Mouse (Mus musculus) liver, postnatal 0 days (tissue): ENCODE measurements at regions not wholly inside any gene's neighbourhood (a gene's known extent, or its start where the extent isn't known, plus 50 kb on each side); places are given as distances from the start of the nearest gene placed in this dataset.

Experiments used
- ATAC-seq: fragments of 200-750 bp; cut with Nextera tagmentation; 2 replicates; pipeline ENCODE4 v1.8.0; 2017; ENCODE audit warnings: mild to moderate bottlenecking, moderate library complexity
- DNase-seq: peaks from one replicate; pipeline ENCODE4 v3.0.0-alpha.2; 2016
- H3K27ac ChIP-seq: fragments of 300-500 bp; sonication (generic); 2 replicates; pipeline ENCODE4 v1.5.1; 2014; ENCODE audit warnings: antibody characterized with exemption, moderate library complexity, mild to moderate bottlenecking, low read depth
- H3K27me3 ChIP-seq: fragments of 300-500 bp; sonication (generic); 2 replicates; pipeline ENCODE4 v1.6.1; 2014; ENCODE audit warnings: low read length, control low read depth, mixed read lengths; ENCODE audit not compliant: insufficient read depth
- H3K36me3 ChIP-seq: fragments of 300-500 bp; sonication (generic); replicated peaks from 2 replicates; pipeline ENCODE4 v1.6.1; 2014; ENCODE audit warnings: mild to moderate bottlenecking, control low read depth, low read length, moderate library complexity, mixed read lengths; ENCODE audit not compliant: insufficient read depth
- H3K4me1 ChIP-seq: fragments of 300-500 bp; sonication (generic); 2 replicates; pipeline ENCODE4 v1.6.1; 2014; ENCODE audit warnings: antibody characterized with exemption, mild to moderate bottlenecking, control low read depth; ENCODE audit not compliant: insufficient read depth
- H3K4me2 ChIP-seq: fragments of 300-500 bp; sonication (generic); 2 replicates; pipeline ENCODE4 v1.6.1; 2014; ENCODE audit warnings: low read depth, mild to moderate bottlenecking, low read length, moderate library complexity, mixed read lengths
- H3K4me3 ChIP-seq: fragments of 300-500 bp; sonication (generic); 2 replicates; pipeline ENCODE4 v1.5.1; 2014; ENCODE audit warnings: low read depth, low read length
- H3K9ac ChIP-seq: fragments of 300-500 bp; sonication (generic); replicated peaks from 2 replicates; pipeline ENCODE4 v1.6.1; 2014; ENCODE audit warnings: mild to moderate bottlenecking, moderate library complexity
- H3K9me3 ChIP-seq: fragments of 300-500 bp; sonication (generic); 2 replicates; pipeline ENCODE4 v1.6.1; 2016; ENCODE audit warnings: mild to moderate bottlenecking, control low read depth, low read length, mixed read lengths
- CTCF ChIP-seq: sonication (generic); IDR thresholded peaks from 2 replicates; pipeline ENCODE4 v1.5.1; 2016; ENCODE audit warnings: antibody characterized with exemption, low read depth
- EP300 ChIP-seq: IDR thresholded peaks from 2 replicates; pipeline ENCODE4 v1.6.1; 2016; ENCODE audit warnings: antibody characterized with exemption, low read depth, mild to moderate bottlenecking
- WGBS: fragments of 180-500 bp; shearing (Covaris S2); extraction: QIAGEN DNeasy Blood & Tissue Kit; methylation state at CpG from one replicate; pipeline ENCODE4 v1.1.7; 2014; ENCODE audit not compliant: insufficient replicate concordance; 5-methylcytosine and 5-hydroxymethylcytosine counted together

GRCm38 (mm10) chr1:184424035-184424434, 308.4 kb downstream of the Hlx start:
- no peak overlapping the region for H3K4me2 ChIP-seq
- no peak overlapping the region for H3K4me3 ChIP-seq
- 0 out of 2 replicates have a peak, but pooled peaks cover 2% of the 10 kb centered on the region for H3K27me3 ChIP-seq
- no peaks in the 10 kb centered on the region for H3K36me3 ChIP-seq
- no peak for DNase-seq
- 74% methylated on average over 2 of the region's 2 CpGs for WGBS
- no peak overlapping the region for H3K27ac ChIP-seq
- no peaks in the 10 kb centered on the region for H3K4me1 ChIP-seq
- no peak overlapping the region for H3K9ac ChIP-seq
- H3K9me3 ChIP-seq: no peaks in the 10 kb centered on the region
- no peak for ATAC-seq
- TF ChIP-seq EP300: no peak
- TF ChIP-seq CTCF: no peak

GRCm38 (mm10) chr1:184412596-184412995, 319.8 kb downstream of the Hlx start:
- Histone ChIP-seq H3K36me3 (no peaks in the 10 kb centered on the region), H3K4me1 (no peaks in the 10 kb centered on the region), H3K27ac (no peak overlapping the region), H3K9ac (no peak overlapping the region), H3K9me3 (no peaks in the 10 kb centered on the region), H3K27me3 (no peaks in the 10 kb centered on the region), H3K4me3 (no peak overlapping the region), H3K4me2 (no peak overlapping the region)
- WGBS: 70% methylated on average over 12 of the region's 12 CpGs
- DNase-seq: no peak
- TF ChIP-seq EP300 (no peak), CTCF (no peak)
- ATAC-seq: no peak

- DNase-seq (no peak), ATAC-seq (no peak)
- Histone ChIP-seq H3K4me3 (no peak overlapping the region), H3K9me3 (no peaks in the 10 kb centered on the region), H3K27me3 (no peaks in the 10 kb centered on the region), H3K9ac (no peak overlapping the region), H3K27ac (no peak overlapping the region), H3K4me2 (no peak overlapping the region), H3K36me3 (no peaks in the 10 kb centered on the region), H3K4me1 (no peaks in the 10 kb centered on the region)
- no peak for TF ChIP-seq CTCF
- WGBS: 51% methylated on average over 3 of the region's 3 CpGs
Measured at GRCm38 (mm10) chr1:184411066-184411465, 321.4 kb downstream of the Hlx start.

GRCm38 (mm10) chr1:184409986-184410385, 322.4 kb downstream of the Hlx start:
- no peak for ATAC-seq
- no peaks in the 10 kb centered on the region for H3K36me3 ChIP-seq
- no peaks in the 10 kb centered on the region for H3K9me3 ChIP-seq
- DNase-seq: no peak
- TF ChIP-seq CTCF (no peak), EP300 (no peak)
- no peak overlapping the region for H3K4me3 ChIP-seq
- no peak overlapping the region for H3K4me2 ChIP-seq
- H3K27me3 ChIP-seq: no peaks in the 10 kb centered on the region
- H3K9ac ChIP-seq: no peak overlapping the region
- no peak overlapping the region for H3K27ac ChIP-seq
- H3K4me1 ChIP-seq: no peaks in the 10 kb centered on the region
- WGBS: 79% methylated on average over 7 of the region's 7 CpGs

- Histone ChIP-seq H3K4me1 (no peaks in the 10 kb centered on the region), H3K36me3 (no peaks in the 10 kb centered on the region), H3K9ac (no peak overlapping the region), H3K27me3 (no peaks in the 10 kb centered on the region), H3K4me3 (no peak overlapping the region), H3K4me2 (no peak overlapping the region), H3K27ac (no peak overlapping the region), H3K9me3 (no peaks in the 10 kb centered on the region)
- ATAC-seq (no peak), DNase-seq (no peak)
- TF ChIP-seq CTCF (no peak), EP300 (no peak)
- 68% methylated on average over 6 of the region's 6 CpGs for WGBS
Measured at GRCm38 (mm10) chr1:184402985-184403384, 329.4 kb downstream of the Hlx start.

GRCm38 (mm10) chr1:184395215-184395614, 337.2 kb downstream of the Hlx start:
- Histone ChIP-seq H3K9me3 (no peaks in the 10 kb centered on the region), H3K4me1 (no peaks in the 10 kb centered on the region), H3K9ac (no peak overlapping the region), H3K27ac (no peak overlapping the region), H3K4me3 (no peak overlapping the region), H3K36me3 (no peaks in the 10 kb centered on the region), H3K4me2 (no peak overlapping the region), H3K27me3 (no peaks in the 10 kb centered on the region)
- DNase-seq (peak; percentile 48), ATAC-seq (no peak)
- TF ChIP-seq CTCF: peak; percentile 75
- no peak for TF ChIP-seq EP300
- WGBS: 46% methylated on average over 15 of the region's 15 CpGs

- Histone ChIP-seq H3K36me3 (no peaks in the 10 kb centered on the region), H3K4me3 (no peak overlapping the region), H3K27me3 (no peaks in the 10 kb centered on the region), H3K9me3 (no peaks in the 10 kb centered on the region), H3K9ac (no peak overlapping the region), H3K4me2 (no peak overlapping the region), H3K27ac (no peak overlapping the region), H3K4me1 (no peaks in the 10 kb centered on the region)
- WGBS: 69% methylated on average over 12 of the region's 12 CpGs
- TF ChIP-seq CTCF: no peak
- no peak for TF ChIP-seq EP300
- DNase-seq (no peak), ATAC-seq (no peak)
Measured at GRCm38 (mm10) chr1:184394559-184395194, 337.7 kb downstream of the Hlx start.
